Mouse (Mus musculus): ENCODE measurements around the gene Anxa2. TPM values are rescaled to one million over a fixed set of nuclear protein-coding genes. Genes with fewer than 3 reads are reported as not detected.

The Anxa2 gene
- total and polyA plus RNA-seq, 3 experiments: 0.13 to 0.26 TPM; not detected in 1

GRCm38 (mm10) chr9:69448801-69449200 is 4.6 kb upstream of the Anxa2 start:
- H3K4me1 ChIP-seq (ENCODE audit: control insufficient read depth in 1 of 2, insufficient read depth in 2 of 2): peaks cover under 1 to 6% of the 10 kb centered on the region in 2 experiments; a peak in 3 of 4 replicates
- in situ Hi-C loops (cut with MboI; ENCODE audit: low pct_ligation_motif_present, low pct_unique_long_range_greater_than_20kb, low sequenced_read_pairs): no loop called here
- H3K9me3 ChIP-seq (replicated peaks; ENCODE audit: low read length): no peaks in the 10 kb centered on the region
- no peaks in the 10 kb centered on the region for H3K79me2 ChIP-seq (replicated peaks; ENCODE audit: control insufficient read depth, extremely low read depth, insufficient read depth, poor library complexity, severe bottlenecking)
- no peak overlapping the region for H3K4me3 ChIP-seq (replicated peaks in 1 of 3; ENCODE audit: low read depth in 2 of 3, low read length in 2 of 3, poor library complexity in 1 of 3)
- DNase-seq (ENCODE audit: extremely low read depth): no peak
- no peak overlapping the region for H3K4me2 ChIP-seq (ENCODE audit: insufficient read depth, low read depth, poor library complexity, severe bottlenecking)
- no peaks in the 10 kb centered on the region for H3K27me3 ChIP-seq (replicated peaks)
- no peak overlapping the region for H3K27ac ChIP-seq (ENCODE audit: insufficient read depth, low read depth)
- H3K36me3 ChIP-seq (replicated peaks in 1 of 2; ENCODE audit: control insufficient read depth in 1 of 2, insufficient read depth in 1 of 2, low read length in 1 of 2): no peaks in the 10 kb centered on the region
- no peak overlapping the region for H3K9ac ChIP-seq (ENCODE audit: insufficient read depth, low read depth)
- dilution Hi-C loops (cut with MboI; ENCODE audit: extremely low pct_ligation_motif_present, extremely low pct_unique_long_range_greater_than_20kb, low sequenced_read_pairs): no loop called here
- no peak for TF ChIP-seq ZKSCAN1 (IDR thresholded peaks at IDR 0.05; ENCODE audit: borderline replicate concordance, low read depth, low read length)
- no peak for TF ChIP-seq PAX5 (IDR thresholded peaks at IDR 0.05; ENCODE audit: low read length)
- no peak for TF ChIP-seq BHLHE40 (IDR thresholded peaks at IDR 0.05; ENCODE audit: low read depth, low read length)
- TF ChIP-seq MEF2A (IDR thresholded peaks at IDR 0.05; ENCODE audit: borderline replicate concordance, low read depth, low read length): no peak
- no peak for TF ChIP-seq USF1 (IDR thresholded peaks at IDR 0.05; ENCODE audit: low read depth, low read length)
- TF ChIP-seq NELFE (IDR thresholded peaks at IDR 0.05; ENCODE audit: low read depth, low read length): no peak
- TF ChIP-seq HCFC1 (IDR thresholded peaks at IDR 0.05; ENCODE audit: low read depth, low read length): no peak
- no peak for TF ChIP-seq IRF4 (IDR thresholded peaks at IDR 0.05; ENCODE audit: low read depth, low read length)
- no peak for TF ChIP-seq CTCF (conservative IDR thresholded peaks at IDR 0.05 in 1 of 2, IDR thresholded peaks at IDR 0.05 in 1 of 2; ENCODE audit: low read depth in 2 of 2, low read length in 2 of 2)
- no peak for TF ChIP-seq E2F4 (IDR thresholded peaks at IDR 0.05; ENCODE audit: insufficient replicate concordance, low read depth, low read length)
- TF ChIP-seq SMC3 (IDR thresholded peaks at IDR 0.05; ENCODE audit: low read depth, low read length): no peak
- no peak for TF ChIP-seq TBP (conservative IDR thresholded peaks at IDR 0.05; ENCODE audit: low read depth, low read length)
- no peak for TF ChIP-seq MAX (IDR thresholded peaks at IDR 0.05; ENCODE audit: low read length)
- no peak for TF ChIP-seq USF2 (conservative IDR thresholded peaks at IDR 0.05; ENCODE audit: low read depth, low read length)
- TF ChIP-seq SIN3A (IDR thresholded peaks at IDR 0.05; ENCODE audit: low read length): no peak
- no peak for TF ChIP-seq MAZ (IDR thresholded peaks at IDR 0.05; ENCODE audit: low read depth, low read length)
- no peak for TF ChIP-seq MYC (IDR thresholded peaks at IDR 0.05; ENCODE audit: low read depth, low read length)
- TF ChIP-seq CHD1 (IDR thresholded peaks at IDR 0.05; ENCODE audit: low read depth, low read length): no peak
- TF ChIP-seq POLR2A (IDR thresholded peaks at IDR 0.05; ENCODE audit: low read depth, low read length): no peak
- no peak for TF ChIP-seq ZMIZ1 (IDR thresholded peaks at IDR 0.05; ENCODE audit: low read depth, low read length)

DNA sequence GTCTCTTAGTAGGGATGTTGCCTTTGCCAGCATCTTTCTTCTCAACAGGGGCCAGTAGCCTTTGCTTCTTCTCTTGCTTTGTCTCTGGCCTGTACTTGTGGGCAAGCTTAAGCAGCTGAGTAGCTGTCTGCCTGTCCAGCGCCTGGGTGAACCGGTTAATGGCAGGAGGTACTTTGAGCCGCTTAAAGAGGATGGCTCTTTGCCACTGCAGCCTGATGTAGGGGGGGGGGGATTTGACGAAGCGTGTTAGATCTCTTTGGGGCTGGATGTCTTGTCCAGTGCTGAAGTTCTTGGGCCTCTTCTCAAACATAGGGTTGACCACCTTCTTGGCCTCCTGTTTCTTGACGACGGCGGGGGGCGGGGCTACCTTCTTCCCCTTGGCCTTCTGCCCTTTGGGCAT is 2.8 kb upstream of the Anxa2 start:
- Histone ChIP-seq H3K9me3 (replicated peaks; ENCODE audit: low read length) (no peaks in the 10 kb centered on the region), H3K36me3 (replicated peaks in 1 of 2; ENCODE audit: control insufficient read depth in 1 of 2, insufficient read depth in 1 of 2, low read length in 1 of 2) (no peaks in the 10 kb centered on the region), H3K79me2 (replicated peaks; ENCODE audit: control insufficient read depth, extremely low read depth, insufficient read depth, poor library complexity, severe bottlenecking) (no peaks in the 10 kb centered on the region), H3K27me3 (replicated peaks) (no peaks in the 10 kb centered on the region), H3K27ac (ENCODE audit: insufficient read depth, low read depth) (no peak overlapping the region), H3K4me3 (replicated peaks in 1 of 3; ENCODE audit: low read depth in 2 of 3, low read length in 2 of 3, poor library complexity in 1 of 3) (no peak overlapping the region), H3K9ac (ENCODE audit: insufficient read depth, low read depth) (no peak overlapping the region), H3K4me2 (ENCODE audit: insufficient read depth, low read depth, poor library complexity, severe bottlenecking) (no peak overlapping the region), H3K4me1 (ENCODE audit: control insufficient read depth in 1 of 2, insufficient read depth in 2 of 2) (peaks cover 0 to 7% of the 10 kb centered on the region in 2 experiments; a peak in 2 of 4 replicates)
- in situ Hi-C loops (cut with MboI; ENCODE audit: low pct_ligation_motif_present, low pct_unique_long_range_greater_than_20kb, low sequenced_read_pairs): no loop called here
- no peak for DNase-seq (ENCODE audit: extremely low read depth)
- TF ChIP-seq HCFC1 (IDR thresholded peaks at IDR 0.05; ENCODE audit: low read depth, low read length): no peak
- TF ChIP-seq RAD21 (IDR thresholded peaks at IDR 0.05; ENCODE audit: low read depth, low read length): no peak
- no peak for TF ChIP-seq JUND (conservative IDR thresholded peaks at IDR 0.05; ENCODE audit: low read depth, low read length)
- TF ChIP-seq TBP (conservative IDR thresholded peaks at IDR 0.05; ENCODE audit: low read depth, low read length): no peak
- dilution Hi-C loops (cut with MboI; ENCODE audit: extremely low pct_ligation_motif_present, extremely low pct_unique_long_range_greater_than_20kb, low sequenced_read_pairs): no loop called here

Data from CH12.LX (cell line).